Mouse (Mus musculus) heart, postnatal 0 days (tissue): ENCODE results near the gene Irgm2.

Experiments used
- CTCF ChIP-seq: IDR thresholded peaks from 2 replicates; pipeline ENCODE4 v1.5.1; 2016; ENCODE audit warnings: antibody characterized with exemption, control low read depth, low read depth
- EP300 ChIP-seq: IDR thresholded peaks from 2 replicates; pipeline ENCODE4 v1.6.1; 2016; ENCODE audit warnings: antibody characterized with exemption, low read depth

DNA sequence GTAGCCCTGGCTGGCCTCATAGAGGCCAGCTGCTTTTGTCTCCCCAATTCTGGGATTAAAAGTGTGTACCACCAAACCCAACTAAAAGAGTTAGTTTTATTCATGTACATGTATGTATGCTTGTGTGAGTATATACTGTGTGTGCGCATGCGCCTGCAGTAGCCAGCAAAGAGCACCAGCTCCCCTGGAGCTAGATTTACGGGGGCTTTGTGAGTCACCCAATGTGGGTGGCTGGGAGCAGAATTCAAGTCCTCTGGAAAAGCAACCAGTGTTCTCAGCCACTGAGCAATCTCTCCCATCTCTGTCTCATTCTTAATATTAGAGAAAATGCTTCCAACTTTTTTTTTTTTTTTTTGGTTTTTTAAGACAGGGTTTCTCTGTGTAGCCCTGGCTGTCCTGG lies 55.0 kb downstream of the Irgm2 start:
- TF ChIP-seq CTCF (no peak), EP300 (no peak)
